Mouse (Mus musculus) liver, embryonic 14.5 days (tissue): ENCODE data around the gene Nol11.

Experiments used
- CTCF ChIP-seq: IDR thresholded peaks from 2 replicates; pipeline ENCODE4 v1.5.1; 2016; ENCODE audit warnings: antibody characterized with exemption, low read depth, control low read depth
- EP300 ChIP-seq: IDR thresholded peaks from 2 replicates; pipeline ENCODE4 v1.6.1; 2016; ENCODE audit warnings: antibody characterized with exemption, low read depth

GRCm38 (mm10) chr11:107130221-107130788, 58.9 kb downstream of the Nol11 start:
- no peak for TF ChIP-seq CTCF
- no peak for TF ChIP-seq EP300
